ENCODE assay signal across 22 mouse cellular contexts in genomic region chr16:31076436-31076835, GRCm38 (mm10). TPM values are rescaled to one million over a fixed set of nuclear protein-coding genes. Genes with fewer than 3 reads are reported as not detected.
DNase-seq lines count a peak whose midpoint lies in the region; ATAC-seq and TF ChIP-seq lines count a peak whose summit lies in the region.
"Had no signal": no experiment of that assay in that cellular context is flagged by ENCODE, and none has a peak within 500 bp of the region (broad histone marks: within the 10 kb centered on the region; RNA-seq: fewer than 3 reads in every experiment).

No protein-coding gene starts in this region.

- no peak overlapping the region for H3K27ac ChIP-seq in midbrain, embryonic 11.5 days (ENCODE audit: low read depth, low read length)
- H3K27ac ChIP-seq in midbrain, embryonic 14.5 days (replicated peaks; ENCODE audit: low read depth, low read length), result no peak overlapping the region
- no peak overlapping the region for H3K27ac ChIP-seq in forebrain, postnatal 0 days (ENCODE audit: low read depth, low read length)
- H3K27ac ChIP-seq: heart, adult 2 months; heart, embryonic 10.5 days; heart, embryonic 13.5 days; hindbrain, embryonic 12.5 days; hindbrain, embryonic 15.5 days had no signal

- H3K36me3 ChIP-seq in midbrain, embryonic 11.5 days (ENCODE audit: control insufficient read depth, insufficient read depth, low read length), result no peaks in the 10 kb centered on the region
- H3K36me3 ChIP-seq in midbrain, embryonic 14.5 days (ENCODE audit: control insufficient read depth, insufficient read depth, low read length), result no peaks in the 10 kb centered on the region
- H3K36me3 ChIP-seq in forebrain, postnatal 0 days (ENCODE audit: insufficient read depth), result no peaks in the 10 kb centered on the region
- H3K36me3 ChIP-seq: hindbrain, embryonic 12.5 days; hindbrain, embryonic 15.5 days had no signal

- TF ChIP-seq CTCF in forebrain, postnatal 0 days (IDR thresholded peaks at IDR 0.05; ENCODE audit: low read depth), result no peak

- H3K27me3 ChIP-seq in midbrain, embryonic 11.5 days (ENCODE audit: control insufficient read depth, insufficient read depth, low read length), result no peaks in the 10 kb centered on the region
- H3K27me3 ChIP-seq in midbrain, embryonic 14.5 days (ENCODE audit: control insufficient read depth, insufficient read depth, low read length), result no peaks in the 10 kb centered on the region
- H3K27me3 ChIP-seq in forebrain, postnatal 0 days (ENCODE audit: insufficient read depth, low read length), result no peaks in the 10 kb centered on the region
- H3K27me3 ChIP-seq: CH12.LX; heart, embryonic 13.5 days; hindbrain, embryonic 12.5 days; hindbrain, embryonic 15.5 days had no signal

- H3K4me3 ChIP-seq in midbrain, embryonic 11.5 days (ENCODE audit: low read depth, low read length), result no peak overlapping the region
- H3K4me3 ChIP-seq in midbrain, embryonic 14.5 days (replicated peaks; ENCODE audit: low read depth, low read length), result no peak overlapping the region
- no peak overlapping the region for H3K4me3 ChIP-seq in forebrain, postnatal 0 days (ENCODE audit: low read depth, low read length)
- H3K4me3 ChIP-seq: heart, adult 2 months; heart, embryonic 10.5 days; heart, embryonic 13.5 days; hindbrain, embryonic 12.5 days; hindbrain, embryonic 15.5 days had no signal

- no peak overlapping the region for H3K9ac ChIP-seq in midbrain, embryonic 11.5 days (ENCODE audit: low read length)
- H3K9ac ChIP-seq in midbrain, embryonic 14.5 days (replicated peaks; ENCODE audit: low read length), result no peak overlapping the region
- H3K9ac ChIP-seq in forebrain, postnatal 0 days, result no peak overlapping the region
- H3K9ac ChIP-seq: heart, embryonic 13.5 days; hindbrain, embryonic 12.5 days; hindbrain, embryonic 15.5 days had no signal

- DNase-seq in midbrain, embryonic 11.5 days (ENCODE audit: low spot score, missing footprints), result peak; percentile 45
- no peak for DNase-seq in midbrain, embryonic 14.5 days
- DNase-seq in 3T3-L1 (ENCODE audit: low read depth, low spot score), result peak; percentile 64
- peak; percentile 46 for DNase-seq in 416B (ENCODE audit: low read depth)
- DNase-seq in brain, adult 2 months (ENCODE audit: low read depth, low spot score), result peak; percentile 52
- no peak for DNase-seq in forebrain, postnatal 0 days
- DNase-seq in yolk sac, embryonic 10.5 days (ENCODE audit: low spot score), result no peak
- DNase-seq: adrenal gland, adult 2 months; adrenal gland, postnatal 14 days; B cell, adult 2 months; cerebellum, adult 18-20 months; cerebellum, adult 9-10 months; cerebellum, postnatal 14 days; gastrocnemius, postnatal 25 days had no signal

- 87% methylated on average over 8 of the region's 8 CpGs for WGBS in midbrain, embryonic 11.5 days
- 93% methylated on average over 8 of the region's 8 CpGs for WGBS in midbrain, embryonic 14.5 days
- WGBS in forebrain, postnatal 0 days, result 93% methylated on average over 8 of the region's 8 CpGs

- H3K9me3 ChIP-seq in midbrain, embryonic 11.5 days (ENCODE audit: control insufficient read depth, low read length), result no peaks in the 10 kb centered on the region
- H3K9me3 ChIP-seq in midbrain, embryonic 14.5 days (ENCODE audit: control insufficient read depth, low read length), result no peaks in the 10 kb centered on the region
- H3K9me3 ChIP-seq in forebrain, postnatal 0 days (ENCODE audit: low read length), result no peaks in the 10 kb centered on the region
- H3K9me3 ChIP-seq: G1E; heart, embryonic 10.5 days; heart, embryonic 13.5 days; hindbrain, embryonic 12.5 days; hindbrain, embryonic 15.5 days had no signal

- no peak overlapping the region for H3K4me2 ChIP-seq in midbrain, embryonic 11.5 days
- no peak overlapping the region for H3K4me2 ChIP-seq in midbrain, embryonic 14.5 days (ENCODE audit: low read length)
- H3K4me2 ChIP-seq in forebrain, postnatal 0 days (ENCODE audit: low read depth), result no peak overlapping the region
- H3K4me2 ChIP-seq: heart, embryonic 13.5 days; hindbrain, embryonic 12.5 days; hindbrain, embryonic 15.5 days had no signal

- no peak for ATAC-seq in midbrain, embryonic 11.5 days (ENCODE audit: low FRiP score)
- no peak for ATAC-seq in midbrain, embryonic 14.5 days (ENCODE audit: low FRiP score, low TSS enrichment)
- ATAC-seq in forebrain, postnatal 0 days, result no peak
- ATAC-seq: forebrain, embryonic 14.5 days had no signal

- peaks cover 5% of the 10 kb centered on the region for H3K4me1 ChIP-seq in midbrain, embryonic 11.5 days (ENCODE audit: control insufficient read depth, insufficient read depth, low read length)
- peaks cover 11% of the 10 kb centered on the region for H3K4me1 ChIP-seq in midbrain, embryonic 14.5 days (ENCODE audit: control insufficient read depth, insufficient read depth, low read length)
- H3K4me1 ChIP-seq in forebrain, postnatal 0 days (ENCODE audit: insufficient read depth), result peaks cover 4% of the 10 kb centered on the region; the same call in 1 of the 2 replicates

RNA-seq across cellular contexts. Expression of gene Xxylt1, which starts 4.8 kb away (rescaled TPM):
- 11.7 and 12.7 TPM in 2 replicates for polyA plus RNA-seq in midbrain, embryonic 11.5 days (2014; fragmentation: Nextera tagmentation; extraction: Ambion mirVana)
- 13.3 and 14.4 TPM in 2 replicates for polyA plus RNA-seq in midbrain, embryonic 14.5 days (2014; fragmentation: Nextera tagmentation; extraction: Ambion mirVana)
- 17.4 and 24.3 TPM in 2 replicates for total RNA-seq in forebrain, postnatal 0 days (2014; rRNA removed)
- 8.6 and 14.0 TPM in 2 replicates for polyA plus RNA-seq in forebrain, postnatal 0 days (2015; fragmentation: Nextera tagmentation; extraction: Ambion mirVana)

Comparison
In these comparisons a context has a peak if more than half of its experiments do, and no peak if none do; other contexts are left out.
1. DNase-seq: peak in midbrain, embryonic 11.5 days (single experiment), 3T3-L1 (single experiment), 416B (single experiment) and brain, adult 2 months (single experiment); none in midbrain, embryonic 14.5 days (single experiment), forebrain, postnatal 0 days (single experiment) and yolk sac, embryonic 10.5 days (single experiment).